Mouse (Mus musculus): ENCODE measurements around the gene Hbq1a. TPM values are rescaled to one million over a fixed set of nuclear protein-coding genes. Genes with fewer than 3 reads are reported as not detected.

The Hbq1a gene
- polyA plus RNA-seq, 1 experiment = 1.8 TPM

Other genes with a start within 250 kb of the Hbq1a start
- not detected in 2 replicates for gene Il9r, start 99.8 kb upstream of the Hbq1a start, polyA plus RNA-seq (2012; rRNA removed)
- 47.4 and 54.0 TPM in 2 replicates for gene Snrnp25, start 94.7 kb upstream of the Hbq1a start, polyA plus RNA-seq (2012; rRNA removed)
- gene Rhbdf1, start 77.8 kb upstream of the Hbq1a start, polyA plus RNA-seq (2012; rRNA removed) = 23.6 and 26.7 TPM in 2 replicates
- 13.8 and 17.0 TPM in 2 replicates for gene Mpg, start 73.6 kb upstream of the Hbq1a start, polyA plus RNA-seq (2012; rRNA removed)
- 75.7 and 85.2 TPM in 2 replicates for gene Nprl3, start 32.4 kb upstream of the Hbq1a start, polyA plus RNA-seq (2012; rRNA removed)
- 5.3 and 14.7 TPM in 2 replicates for gene Hba-x, start 23.7 kb upstream of the Hbq1a start, polyA plus RNA-seq (2012; rRNA removed)
- 138 and 217 TPM in 2 replicates for gene Hba-a1, start 16.6 kb upstream of the Hbq1a start, polyA plus RNA-seq (2012; rRNA removed)
- gene Hbq1b, start 13.1 kb upstream of the Hbq1a start, polyA plus RNA-seq (2012; rRNA removed) = 0.50 and 0.71 TPM in 2 replicates
- 443 and 591 TPM in 2 replicates for gene Hba-a2, start 3.6 kb upstream of the Hbq1a start, polyA plus RNA-seq (2012; rRNA removed)
- 11.8 and 12.5 TPM in 2 replicates for gene Sh3pxd2b, start 47.8 kb downstream of the Hbq1a start, polyA plus RNA-seq (2012; rRNA removed)
- gene Ubtd2, start 155.3 kb downstream of the Hbq1a start, polyA plus RNA-seq (2012; rRNA removed) = 24.0 and 25.4 TPM in 2 replicates
- gene Efcab9, start 232.0 kb downstream of the Hbq1a start, polyA plus RNA-seq (2012; rRNA removed) = 0.34 and 0.64 TPM in 2 replicates
- gene Stk10, start 233.2 kb downstream of the Hbq1a start, polyA plus RNA-seq (2012; rRNA removed) = 4.2 and 4.6 TPM in 2 replicates

Measured in frontal cortex, adult 2 months (tissue).